Mouse (Mus musculus) testis, adult 2 months (tissue): ENCODE measurements around the gene Gm5105.

Experiments
- CTCF ChIP-seq: fragments of 200-500 bp; IDR thresholded peaks from 2 replicates; pipeline ENCODE4 v1.5.1; 2012; ENCODE audit warnings: low read depth, mild to moderate bottlenecking, inconsistent platforms, low read length, moderate library complexity; ENCODE audit not compliant: control insufficient read depth, insufficient read depth, insufficient replicate concordance
- POLR2A ChIP-seq: fragments of 200-500 bp; IDR thresholded peaks from 2 replicates; pipeline ENCODE4 v1.6.1; 2012; ENCODE audit warnings: low read depth, mild to moderate bottlenecking, inconsistent platforms, low read length, moderate library complexity; ENCODE audit not compliant: control insufficient read depth

DNA sequence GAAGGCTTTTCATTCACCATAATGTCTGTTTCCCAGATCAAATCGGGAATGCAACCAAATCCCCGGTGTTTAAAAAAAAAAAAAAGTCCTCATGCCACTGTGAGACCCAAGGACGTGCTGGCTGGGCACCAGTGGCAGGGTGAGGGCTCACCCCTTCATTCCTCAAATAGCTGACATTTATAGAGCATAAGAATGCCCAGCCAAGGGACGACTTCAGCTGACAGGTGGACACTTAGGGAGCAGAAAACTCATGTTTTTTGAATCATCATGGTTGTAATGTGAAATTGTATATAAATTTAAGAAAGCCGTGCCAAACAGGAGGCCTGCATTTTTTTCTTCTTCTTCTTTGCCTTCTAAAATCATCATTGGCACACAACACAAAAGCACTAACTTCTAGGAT is 37.9 kb upstream of the Gm5105 start:
- TF ChIP-seq CTCF (no peak), POLR2A (no peak)
